Mouse (Mus musculus): ENCODE results near the gene Elavl4. TPM values are rescaled to one million over a fixed set of nuclear protein-coding genes. Genes with fewer than 3 reads are reported as not detected.

Elavl4 gene
- polyA plus RNA-seq, 1 experiment from 2014 or later, result 15.1 TPM

Other genes starting within 250 kb of the Elavl4 start
- 0.36 and 0.43 TPM in 2 replicates for gene Agbl4, start 45.8 kb upstream of the Elavl4 start, polyA plus RNA-seq (2015; fragmentation: Nextera tagmentation; extraction: Ambion mirVana)

Data from kidney, embryonic 15.5 days (tissue).